Mouse (Mus musculus) embryonic facial prominence, embryonic 15.5 days (tissue): ENCODE results near the gene Syngr3. TPM values are rescaled to one million over a fixed set of nuclear protein-coding genes. Genes with fewer than 3 reads are reported as not detected.
A peak's percentile ranks its signal among the peaks of the same experiment; 100 is the strongest.
"Not testable (repeated sequence)": the region's sequence is repeated elsewhere in the genome, so short reads cannot be mapped to it uniquely, and the experiment has no call there.

Experiments used
- ATAC-seq: fragments of 200-750 bp; cut with Nextera tagmentation; 2 replicates; pipeline ENCODE4 v1.8.0; 2017; ENCODE audit warnings: low read depth, moderate TSS enrichment; ENCODE audit not compliant: insufficient number of reproducible peaks, low FRiP score, low TSS enrichment
- H3K27ac ChIP-seq: fragments of 300-500 bp; sonication (generic); replicated peaks from 2 replicates; pipeline ENCODE4 v1.5.1; 2015; ENCODE audit warnings: mild to moderate bottlenecking, inconsistent platforms
- H3K27me3 ChIP-seq: fragments of 300-500 bp; sonication (generic); 2 replicates; pipeline ENCODE4 v1.6.1; 2015; ENCODE audit warnings: inconsistent platforms
- H3K36me3 ChIP-seq: fragments of 300-500 bp; sonication (generic); 2 replicates; pipeline ENCODE4 v1.6.1; 2015; ENCODE audit warnings: mild to moderate bottlenecking, inconsistent platforms
- H3K4me1 ChIP-seq: fragments of 300-500 bp; sonication (generic); 2 replicates; pipeline ENCODE4 v1.6.1; 2015; ENCODE audit warnings: inconsistent platforms
- H3K4me2 ChIP-seq: fragments of 300-500 bp; sonication (generic); replicated peaks from 2 replicates; pipeline ENCODE4 v1.6.1; 2015; ENCODE audit warnings: mild to moderate bottlenecking, inconsistent platforms
- H3K4me3 ChIP-seq: fragments of 300-500 bp; sonication (generic); replicated peaks from 2 replicates; pipeline ENCODE4 v1.5.1; 2015; ENCODE audit warnings: mild to moderate bottlenecking, inconsistent platforms
- H3K9ac ChIP-seq: fragments of 300-500 bp; sonication (generic); 2 replicates; pipeline ENCODE4 v1.6.1; 2015; ENCODE audit warnings: inconsistent platforms
- H3K9me3 ChIP-seq: fragments of 300-500 bp; sonication (generic); replicated peaks from 2 replicates; pipeline ENCODE4 v1.6.1; 2016; ENCODE audit warnings: inconsistent platforms
- WGBS: fragments of 180-500 bp; shearing (Covaris S2); methylation state at CpG from one replicate; pipeline ENCODE4 v1.1.7; 2015; 5-methylcytosine and 5-hydroxymethylcytosine counted together
- polyA plus RNA-seq: library from polyadenylated mRNA; unstranded; fragments of >200 nt; fragmentation: Nextera tagmentation; extraction: Ambion mirVana; gene quantifications from 2 replicates; pipeline ENCODE4 v1.2.1, GENCODE M21; 2015

The Syngr3 gene
- polyA plus RNA-seq, 1 experiment from 2014 or later = 2.9 TPM

DNA sequence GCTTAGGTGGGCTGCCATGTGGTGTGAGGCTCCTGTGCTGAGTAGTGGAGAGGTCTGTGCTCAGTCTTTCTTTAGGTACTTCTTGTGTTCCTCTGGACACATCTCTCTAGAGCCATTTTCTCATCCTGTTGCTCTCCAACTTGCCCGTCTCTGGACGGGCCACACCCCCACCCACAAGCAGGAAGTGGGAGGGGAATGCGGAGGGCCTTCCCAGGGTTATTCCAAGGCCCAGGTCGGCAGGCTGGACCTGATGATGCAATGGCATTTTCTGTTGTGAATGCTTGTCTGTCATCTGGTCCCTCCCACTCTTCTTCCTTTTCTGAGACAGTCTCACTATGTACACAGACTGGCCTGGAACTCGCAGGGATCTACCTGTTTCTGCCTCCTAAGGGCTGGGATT, 17.6 kb downstream of the Syngr3 start:
- no peak for ATAC-seq
- WGBS = 15% methylated on average over 5 of the region's 5 CpGs
- Histone ChIP-seq H3K36me3 (peaks cover 12% of the 10 kb centered on the region; the same call in 1 of the 2 replicates), H3K4me2 (0 out of 2 replicates have a peak overlapping the region, but pooled peaks have one; percentile 12), H3K4me1 (peaks cover 38% of the 10 kb centered on the region), H3K4me3 (no peak overlapping the region), H3K9ac (no peak overlapping the region), H3K27me3 (no peaks in the 10 kb centered on the region), H3K27ac (peak overlapping the region; percentile 22; the same call in 1 of the 2 replicates), H3K9me3 (no peaks in the 10 kb centered on the region)

- no peaks in the 10 kb centered on the region for H3K27me3 ChIP-seq
- H3K27ac ChIP-seq = no peak overlapping the region
- peak overlapping the region; percentile 82 for H3K4me2 ChIP-seq
- H3K36me3 ChIP-seq = peaks cover 4% of the 10 kb centered on the region; the same call in 1 of the 2 replicates
- H3K4me3 ChIP-seq = 0 out of 2 replicates have a peak overlapping the region, but pooled peaks have one; percentile 99
- no peak overlapping the region for H3K9ac ChIP-seq
- no peaks in the 10 kb centered on the region for H3K9me3 ChIP-seq
- no peak for ATAC-seq
- WGBS = 67% methylated on average over 5 of the region's 5 CpGs
- H3K4me1 ChIP-seq = peaks cover 38% of the 10 kb centered on the region
Measured at GRCm38 (mm10) chr17:24671346-24671745, 18.4 kb downstream of the Syngr3 start.

GRCm38 (mm10) chr17:24670246-24670844, 19.4 kb downstream of the Syngr3 start:
- 6% methylated on average over 8 of the region's 8 CpGs for WGBS
- peaks cover 38% of the 10 kb centered on the region for H3K4me1 ChIP-seq
- H3K9me3 ChIP-seq = no peaks in the 10 kb centered on the region

GRCm38 (mm10) chr17:24669545-24670245, 20.1 kb downstream of the Syngr3 start, which contains the start of gene Zfp598:
Gene Zfp598 (plus strand): TSS chr17:24669687.
- Histone ChIP-seq H3K9ac (peak within 1 kb of the TSS; percentile 97), H3K4me3 (peak within 1 kb of the TSS; percentile 99), H3K9me3 (no peaks in the 10 kb centered on the region), H3K4me1 (peaks cover 38% of the 10 kb centered on the region), H3K27ac (peak within 1 kb of the TSS; percentile 90), H3K36me3 (no peaks in the 10 kb centered on the region), H3K27me3 (no peaks in the 10 kb centered on the region), H3K4me2 (peak within 1 kb of the TSS; percentile 82)
- ATAC-seq = peak; percentile 97
- under 1% methylated on average over 72 of the region's 80 CpGs for WGBS

More at GRCm38 (mm10) chr17:24670246-24670844, 19.4 kb downstream of the Syngr3 start:
- H3K4me3 ChIP-seq = peak overlapping the region; percentile 99
- no peak for ATAC-seq
- no peaks in the 10 kb centered on the region for H3K36me3 ChIP-seq
- no peaks in the 10 kb centered on the region for H3K27me3 ChIP-seq
- peak overlapping the region; percentile 82 for H3K4me2 ChIP-seq
- peak overlapping the region; percentile 97 for H3K9ac ChIP-seq
- peak overlapping the region; percentile 90 for H3K27ac ChIP-seq

GRCm38 (mm10) chr17:24669214-24669544, 20.6 kb downstream of the Syngr3 start:
- peak overlapping the region; percentile 99 for H3K4me3 ChIP-seq
- peaks cover 36% of the 10 kb centered on the region for H3K4me1 ChIP-seq
- not testable (repeated sequence) for H3K9me3 ChIP-seq, H3K27me3 ChIP-seq, H3K36me3 ChIP-seq
- 9% methylated on average over 15 of the region's 15 CpGs for WGBS
- ATAC-seq = peak; percentile 0; the same call in 1 of the 2 replicates
- peak overlapping the region; percentile 82 for H3K4me2 ChIP-seq
- H3K27ac ChIP-seq = peak overlapping the region; percentile 90
- H3K9ac ChIP-seq = peak overlapping the region; percentile 97

DNA sequence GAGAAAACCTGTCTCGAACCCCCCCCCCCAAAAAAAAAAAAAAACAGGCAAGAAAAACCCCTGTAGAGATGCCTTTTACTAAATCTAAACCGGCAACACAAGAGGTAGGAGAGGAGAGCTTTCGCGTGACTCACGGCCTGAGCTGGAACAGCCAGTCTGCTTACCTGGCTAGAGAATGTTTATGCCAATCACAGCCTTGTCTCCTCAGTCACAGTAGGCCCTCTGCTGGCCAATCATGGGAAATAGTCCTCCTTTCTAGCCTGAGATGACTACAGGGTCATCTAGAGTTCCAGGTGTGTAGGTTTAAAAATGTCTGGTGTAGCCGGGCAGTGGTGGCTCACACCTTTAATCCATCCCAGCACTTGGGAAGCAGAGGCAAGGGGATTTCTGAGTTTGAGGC, 22.3 kb downstream of the Syngr3 start:
- Histone ChIP-seq H3K27ac (no peak overlapping the region), H3K27me3 (no peaks in the 10 kb centered on the region), H3K4me1 (peaks cover 31% of the 10 kb centered on the region), H3K4me2 (no peak overlapping the region), H3K9ac (no peak overlapping the region), H3K9me3 (no peaks in the 10 kb centered on the region), H3K36me3 (no peaks in the 10 kb centered on the region), H3K4me3 (no peak overlapping the region)
- ATAC-seq = no peak
- WGBS = 24% methylated on average over 6 of the region's 6 CpGs

- not testable (repeated sequence) for H3K36me3 ChIP-seq, H3K4me3 ChIP-seq, ATAC-seq, H3K27ac ChIP-seq, H3K9me3 ChIP-seq, H3K9ac ChIP-seq, H3K4me2 ChIP-seq, H3K27me3 ChIP-seq
- H3K4me1 ChIP-seq = peaks cover 27% of the 10 kb centered on the region
- 56% methylated on average over 7 of the region's 7 CpGs for WGBS
Measured at GRCm38 (mm10) chr17:24667011-24667410, 22.7 kb downstream of the Syngr3 start.

- peaks cover 8% of the 10 kb centered on the region for H3K4me1 ChIP-seq
- peak within 1 kb of the TSS; percentile 35 for H3K9ac ChIP-seq
- ATAC-seq = 0 out of 2 replicates have a peak, but pooled peaks have one; percentile 17
- peak within 1 kb of the TSS; percentile 92 for H3K4me2 ChIP-seq
- H3K27ac ChIP-seq = no peak within 1 kb of the TSS
- peaks cover 30% of the 10 kb centered on the region for H3K27me3 ChIP-seq
- 2% methylated on average over 47 of the region's 47 CpGs for WGBS
- H3K36me3 ChIP-seq = no peaks in the 10 kb centered on the region
- no peaks in the 10 kb centered on the region for H3K9me3 ChIP-seq
- H3K4me3 ChIP-seq = peak within 1 kb of the TSS; percentile 45
Measured at GRCm38 (mm10) chr17:24658017-24658758, 31.6 kb downstream of the Syngr3 start, which contains the start of gene Npw. Gene Npw (minus strand): TSS chr17:24658457.

DNA sequence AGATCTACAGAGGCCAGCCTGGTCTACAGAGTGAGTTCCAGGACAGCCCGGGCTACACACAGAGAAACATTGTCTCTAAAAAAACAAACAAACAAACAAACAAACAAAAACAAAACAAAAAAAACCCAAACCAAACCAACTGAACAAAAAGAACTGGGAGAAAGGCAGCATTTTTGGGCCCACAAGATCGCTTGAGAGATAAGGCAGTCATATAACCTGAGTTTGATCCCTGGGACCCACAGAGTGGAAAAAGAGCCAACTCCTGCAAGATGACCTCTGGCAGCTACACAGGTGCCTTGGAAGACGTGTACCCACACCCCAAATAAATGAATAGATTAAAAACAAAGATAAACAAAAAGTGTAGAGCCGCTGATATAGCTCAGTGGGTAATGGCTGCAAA, 34.8 kb downstream of the Syngr3 start:
- no peak overlapping the region for H3K4me3 ChIP-seq
- WGBS = 70% methylated on average over 4 of the region's 4 CpGs

GRCm38 (mm10) chr17:24653967-24654710, 35.6 kb downstream of the Syngr3 start:
- Histone ChIP-seq H3K27ac (0 out of 2 replicates have a peak overlapping the region, but pooled peaks have one; percentile 45), H3K27me3 (peaks cover 25% of the 10 kb centered on the region), H3K4me3 (peak overlapping the region; percentile 33), H3K4me2 (peak overlapping the region; percentile 55), H3K9me3 (no peaks in the 10 kb centered on the region), H3K9ac (peak overlapping the region; percentile 21; the same call in 1 of the 2 replicates), H3K4me1 (peaks cover 21% of the 10 kb centered on the region), H3K36me3 (no peaks in the 10 kb centered on the region)
- peak; percentile 51; the same call in 1 of the 2 replicates for ATAC-seq
- WGBS = 4% methylated on average over 19 of the region's 19 CpGs

More for the DNA sequence above, 34.8 kb downstream of the Syngr3 start:
- Histone ChIP-seq H3K9ac (no peak overlapping the region), H3K4me1 (peaks cover 13% of the 10 kb centered on the region), H3K4me2 (no peak overlapping the region), H3K27me3 (peaks cover 30% of the 10 kb centered on the region), H3K9me3 (no peaks in the 10 kb centered on the region), H3K36me3 (no peaks in the 10 kb centered on the region), H3K27ac (no peak overlapping the region)
- ATAC-seq = no peak
